Mouse (Mus musculus) naive thymus-derived CD4-positive, alpha-beta T cell, adult 5 months (primary cell): ENCODE data around the gene Ralgapb. TPM values are rescaled to one million over a fixed set of nuclear protein-coding genes. Genes with fewer than 3 reads are reported as not detected.

Experiments
- polyA plus RNA-seq: library from polyadenylated mRNA; unstranded; fragments of 100-300 nt; shearing (Covaris generic); gene quantifications from one replicate; pipeline ENCODE4 v1.2.1, GENCODE M21; 2017

Gene Ralgapb
- 47.3 TPM for polyA plus RNA-seq

DNA sequence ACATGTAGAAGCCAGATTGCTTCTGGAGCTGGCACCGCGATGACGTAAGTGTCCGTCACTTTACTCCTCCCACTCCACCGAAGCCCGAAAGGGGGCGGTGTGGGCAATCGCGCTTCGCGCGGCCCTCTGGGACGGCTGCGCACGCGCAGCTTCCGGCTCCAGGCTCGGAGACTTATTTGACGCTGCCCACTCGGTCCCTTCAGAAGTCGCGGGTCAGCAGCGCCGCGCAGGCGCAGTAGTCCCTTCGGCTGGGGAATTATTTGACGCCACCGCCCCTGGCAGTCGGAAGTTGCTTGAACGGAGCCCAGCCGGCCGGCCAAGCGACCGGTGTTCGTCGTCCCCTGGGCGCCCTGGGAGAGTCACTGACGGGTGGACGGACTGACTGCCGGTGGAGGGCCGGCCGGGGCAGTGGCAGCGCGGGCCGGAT, at the start of gene Ralgapb:
Gene Ralgapb (plus strand): TSS at position 254 of the 427 bp plus-strand sequence.

DNA sequence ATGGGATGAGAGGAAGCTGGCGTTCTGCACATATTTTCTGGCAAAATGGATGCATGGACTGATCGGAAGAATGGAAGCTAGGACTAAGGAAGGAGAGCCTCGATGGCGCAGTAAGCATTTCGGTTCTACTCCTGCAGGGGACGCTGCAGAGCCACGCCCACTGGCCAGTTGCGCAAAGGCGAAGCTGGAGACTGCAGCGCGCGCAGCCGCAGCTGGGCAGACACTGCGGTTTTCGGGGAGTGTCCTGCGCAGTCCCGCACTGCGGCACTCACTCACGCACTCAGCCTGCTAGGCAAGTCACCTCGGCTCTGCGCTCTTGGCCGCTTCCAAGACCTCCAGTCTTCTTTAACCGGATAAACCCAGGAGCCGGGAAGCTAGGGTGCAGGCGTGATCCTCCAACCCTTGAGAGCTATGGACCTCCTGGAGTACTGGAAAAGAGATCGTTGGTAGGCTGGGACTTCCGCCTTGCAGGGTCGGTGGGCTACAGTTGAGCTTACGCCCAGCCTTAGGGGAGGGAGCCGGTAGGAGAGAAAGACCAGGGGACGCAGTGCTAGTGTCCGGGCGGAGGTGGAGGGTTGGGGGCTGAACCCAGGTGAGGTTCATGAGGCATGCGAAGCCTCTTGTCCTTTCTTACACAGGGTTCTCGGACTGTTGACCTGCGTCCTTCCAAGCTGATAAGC, 34.1 kb upstream of the Ralgapb start, which contains the start of gene Snhg11:
Gene Snhg11 (plus strand): TSS at position 196 of the 680 bp plus-strand sequence.

GRCm38 (mm10) chr2:158501836-158502812, 92.5 kb downstream of the Ralgapb start, which contains the start of gene Adig:
Gene Adig, plus strand, starts transcription at chr2:158502612.

GRCm38 (mm10) chr2:158512528-158512927, 102.9 kb downstream of the Ralgapb start, which contains the start of gene Arhgap40:
Gene Arhgap40, plus strand, starts transcription at chr2:158512796.

Other genes with a start within 250 kb of the Ralgapb start
- gene D630003M21Rik, start 180.6 kb upstream of the Ralgapb start, polyA plus RNA-seq = not detected
- gene Bpi, start 151.8 kb upstream of the Ralgapb start, polyA plus RNA-seq = not detected
- gene Lbp, start 103.4 kb upstream of the Ralgapb start, polyA plus RNA-seq = 3.7 TPM
- 0.07 TPM for gene Snhg11, start 34.2 kb upstream of the Ralgapb start, polyA plus RNA-seq
- not detected for gene Adig, start 92.8 kb downstream of the Ralgapb start, polyA plus RNA-seq
- gene Arhgap40, start 102.9 kb downstream of the Ralgapb start, polyA plus RNA-seq = not detected
- not detected for gene Slc32a1, start 200.9 kb downstream of the Ralgapb start, polyA plus RNA-seq
- gene Actr5, start 215.0 kb downstream of the Ralgapb start, polyA plus RNA-seq = 79.7 TPM